Mouse (Mus musculus): ENCODE measurements at regions not wholly inside any gene's neighbourhood (a gene's known extent, or its start where the extent isn't known, plus 50 kb on each side); places are given as distances from the start of the nearest gene placed in this dataset.

DNA sequence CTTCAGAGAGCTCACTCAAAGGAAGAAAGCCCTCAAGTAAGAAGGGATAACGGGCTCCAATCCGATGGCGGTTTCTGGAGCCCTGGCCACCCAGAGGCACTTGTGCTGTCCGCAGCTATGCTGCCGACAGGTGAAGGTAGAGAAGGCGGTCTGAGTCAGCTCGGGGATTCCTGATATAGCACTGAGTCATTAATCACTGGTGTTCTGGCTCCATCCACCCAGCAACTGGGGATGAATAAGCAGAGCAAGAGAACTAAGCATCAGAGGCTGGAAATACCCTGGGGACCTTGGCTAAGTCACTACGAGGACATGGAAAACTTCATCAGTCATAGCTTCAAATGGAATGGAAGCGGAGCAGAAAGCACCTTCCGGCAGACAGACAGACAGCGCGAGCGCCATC is 122.5 kb upstream of the Runx1 start:
- no peak for TF ChIP-seq CTCF (IDR thresholded peaks at IDR 0.05; ENCODE audit: borderline replicate concordance, control insufficient read depth, extremely low read depth, insufficient read depth, low read length, poor library complexity)
- TF ChIP-seq POLR2A (IDR thresholded peaks at IDR 0.05; ENCODE audit: control insufficient read depth, extremely low read depth, insufficient read depth, low read length, poor library complexity) = no peak
- 96% methylated on average over 13 of the region's 13 CpGs for WGBS
- Histone ChIP-seq H3K27me3 (ENCODE audit: control insufficient read depth, insufficient read depth, low read length) (no peaks in the 10 kb centered on the region), H3K27ac (ENCODE audit: control insufficient read depth, insufficient read depth, low read length) (no peak overlapping the region), H3K4me3 (ENCODE audit: control insufficient read depth, insufficient read depth, low read length) (no peak overlapping the region), H3K36me3 (ENCODE audit: control insufficient read depth, insufficient read depth, low read length) (no peaks in the 10 kb centered on the region), H3K4me1 (replicated peaks; ENCODE audit: control insufficient read depth, insufficient read depth, low read length) (peaks cover 5% of the 10 kb centered on the region)
- no peak for DNase-seq

DNA sequence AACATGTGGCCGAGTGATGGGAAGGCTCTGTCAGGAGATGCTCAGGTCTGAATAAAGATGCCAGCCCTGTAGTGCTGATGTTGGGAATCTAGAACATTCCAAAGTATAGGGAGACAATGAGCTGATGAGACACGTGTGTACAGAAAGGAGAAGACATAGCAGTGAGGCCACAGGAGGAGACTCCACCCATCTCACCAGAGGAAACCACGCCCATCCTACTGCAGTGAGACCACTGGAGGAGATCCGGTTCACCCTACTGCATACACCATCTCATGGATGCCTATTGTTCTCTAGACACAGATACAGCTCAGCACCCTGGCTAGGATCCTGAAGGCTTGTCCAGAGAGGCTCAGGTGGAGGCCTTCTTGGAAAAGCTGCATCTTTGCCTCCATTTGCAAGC is 120.6 kb upstream of the Runx1 start:
- H3K4me1 ChIP-seq (replicated peaks; ENCODE audit: control insufficient read depth, insufficient read depth, low read length) = peaks cover 5% of the 10 kb centered on the region
- WGBS = 50% methylated on average over 4 of the region's 4 CpGs

DNA sequence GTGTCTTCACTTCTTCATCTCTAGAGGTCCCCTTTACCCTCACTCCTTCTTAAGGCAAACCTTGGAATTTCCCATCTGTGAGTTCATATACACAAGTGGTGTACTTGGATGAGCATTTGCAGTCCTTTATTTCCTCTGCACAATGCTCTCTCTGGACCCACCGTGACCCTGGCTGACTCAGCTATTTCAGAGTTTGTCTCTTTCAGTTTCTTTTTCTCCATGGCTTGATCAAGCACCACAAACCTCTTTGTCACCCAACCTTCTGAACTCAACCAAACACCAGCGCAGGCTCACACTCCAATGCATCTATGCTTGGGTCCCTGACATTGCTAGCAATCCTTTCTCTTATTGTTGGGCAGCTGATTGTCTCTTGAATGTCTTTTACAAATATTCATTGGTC is 118.0 kb upstream of the Runx1 start:
- Histone ChIP-seq H3K27ac (ENCODE audit: control insufficient read depth, insufficient read depth, low read length) (no peak overlapping the region), H3K4me3 (ENCODE audit: control insufficient read depth, insufficient read depth, low read length) (no peak overlapping the region), H3K36me3 (ENCODE audit: control insufficient read depth, insufficient read depth, low read length) (no peaks in the 10 kb centered on the region), H3K4me1 (replicated peaks; ENCODE audit: control insufficient read depth, insufficient read depth, low read length) (peaks cover 10% of the 10 kb centered on the region), H3K27me3 (ENCODE audit: control insufficient read depth, insufficient read depth, low read length) (no peaks in the 10 kb centered on the region)
- no peak for DNase-seq
- WGBS = 15% methylated on average over 2 of the region's 2 CpGs
- no peak for TF ChIP-seq POLR2A (IDR thresholded peaks at IDR 0.05; ENCODE audit: control insufficient read depth, extremely low read depth, insufficient read depth, low read length, poor library complexity)
- TF ChIP-seq CTCF (IDR thresholded peaks at IDR 0.05; ENCODE audit: borderline replicate concordance, control insufficient read depth, extremely low read depth, insufficient read depth, low read length, poor library complexity) = no peak

More for the DNA sequence above, 120.6 kb upstream of the Runx1 start:
- peak; percentile 56 for DNase-seq
- no peak overlapping the region for H3K4me3 ChIP-seq (ENCODE audit: control insufficient read depth, insufficient read depth, low read length)
- no peaks in the 10 kb centered on the region for H3K36me3 ChIP-seq (ENCODE audit: control insufficient read depth, insufficient read depth, low read length)
- no peak overlapping the region for H3K27ac ChIP-seq (ENCODE audit: control insufficient read depth, insufficient read depth, low read length)
- TF ChIP-seq CTCF (IDR thresholded peaks at IDR 0.05; ENCODE audit: borderline replicate concordance, control insufficient read depth, extremely low read depth, insufficient read depth, low read length, poor library complexity) (no peak), POLR2A (IDR thresholded peaks at IDR 0.05; ENCODE audit: control insufficient read depth, extremely low read depth, insufficient read depth, low read length, poor library complexity) (no peak)
- no peaks in the 10 kb centered on the region for H3K27me3 ChIP-seq (ENCODE audit: control insufficient read depth, insufficient read depth, low read length)

DNA sequence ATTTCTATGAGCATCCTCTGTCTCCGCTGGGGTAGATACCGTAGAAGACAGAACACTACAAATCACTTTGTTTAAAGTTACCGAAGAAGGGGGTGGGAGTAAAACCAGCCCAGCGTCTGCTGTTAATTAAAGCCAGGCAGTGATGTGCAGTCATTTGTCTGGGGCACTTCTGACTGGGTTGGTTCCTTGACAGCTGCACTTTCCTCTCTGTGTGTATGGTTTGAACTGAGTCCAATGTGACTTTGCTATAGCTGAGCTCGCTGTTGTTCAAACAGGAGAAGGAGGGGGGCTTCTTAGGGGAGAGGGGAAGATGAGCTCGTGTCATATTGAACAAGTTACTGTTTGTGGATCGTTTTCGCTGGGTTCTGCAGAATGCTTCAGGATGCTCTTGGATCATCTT is 113.7 kb upstream of the Runx1 start:
- Histone ChIP-seq H3K4me3 (ENCODE audit: control insufficient read depth, insufficient read depth, low read length) (no peak overlapping the region), H3K36me3 (ENCODE audit: control insufficient read depth, insufficient read depth, low read length) (no peaks in the 10 kb centered on the region), H3K27ac (ENCODE audit: control insufficient read depth, insufficient read depth, low read length) (no peak overlapping the region), H3K4me1 (replicated peaks; ENCODE audit: control insufficient read depth, insufficient read depth, low read length) (peaks cover 5% of the 10 kb centered on the region; the same call in 1 of the 2 replicates), H3K27me3 (ENCODE audit: control insufficient read depth, insufficient read depth, low read length) (no peaks in the 10 kb centered on the region)
- no peak for DNase-seq
- WGBS = 56% methylated on average over 8 of the region's 8 CpGs
- TF ChIP-seq CTCF (IDR thresholded peaks at IDR 0.05; ENCODE audit: borderline replicate concordance, control insufficient read depth, extremely low read depth, insufficient read depth, low read length, poor library complexity) (no peak), POLR2A (IDR thresholded peaks at IDR 0.05; ENCODE audit: control insufficient read depth, extremely low read depth, insufficient read depth, low read length, poor library complexity) (no peak)

DNA sequence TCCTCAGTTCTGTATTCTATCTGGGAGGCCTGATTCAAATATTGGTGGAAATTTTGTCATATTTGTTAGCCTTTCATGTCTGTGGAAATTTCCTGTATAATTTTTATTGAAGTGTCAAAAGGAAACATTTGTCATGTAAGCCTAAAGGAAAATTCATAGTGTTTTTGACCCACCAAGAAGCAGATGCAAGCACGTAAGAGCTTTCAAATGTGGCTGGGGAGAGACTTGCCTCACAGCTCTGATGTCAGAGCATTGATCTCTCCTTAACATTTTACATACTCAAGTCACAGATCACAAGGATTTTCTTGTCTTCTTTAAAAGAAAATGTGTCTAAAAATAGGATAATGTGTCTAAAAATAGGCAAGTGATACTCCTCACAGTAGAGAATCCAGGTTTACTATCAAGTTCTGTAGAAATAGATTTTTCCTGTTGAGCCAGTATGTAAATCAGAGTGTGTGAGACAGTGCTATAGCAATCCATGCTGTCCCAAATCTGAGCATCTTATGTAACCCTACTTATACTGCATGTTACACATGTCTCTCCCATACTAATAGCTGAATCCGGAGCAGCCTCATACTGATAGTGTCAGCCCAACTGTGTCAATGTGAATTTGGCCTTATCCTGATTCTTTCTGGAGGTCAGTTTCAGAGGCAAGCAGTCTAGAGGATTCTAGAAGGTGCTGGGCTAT is 110.0 kb upstream of the Runx1 start:
- Histone ChIP-seq H3K4me3 (ENCODE audit: control insufficient read depth, insufficient read depth, low read length) (no peak overlapping the region), H3K4me1 (replicated peaks; ENCODE audit: control insufficient read depth, insufficient read depth, low read length) (peaks cover 5% of the 10 kb centered on the region; the same call in 1 of the 2 replicates), H3K27me3 (ENCODE audit: control insufficient read depth, insufficient read depth, low read length) (no peaks in the 10 kb centered on the region), H3K27ac (ENCODE audit: control insufficient read depth, insufficient read depth, low read length) (no peak overlapping the region), H3K36me3 (ENCODE audit: control insufficient read depth, insufficient read depth, low read length) (no peaks in the 10 kb centered on the region)
- 68% methylated on average over 2 of the region's 2 CpGs for WGBS
- no peak for DNase-seq
- no peak for TF ChIP-seq POLR2A (IDR thresholded peaks at IDR 0.05; ENCODE audit: control insufficient read depth, extremely low read depth, insufficient read depth, low read length, poor library complexity)
- TF ChIP-seq CTCF (IDR thresholded peaks at IDR 0.05; ENCODE audit: borderline replicate concordance, control insufficient read depth, extremely low read depth, insufficient read depth, low read length, poor library complexity) = no peak

DNA sequence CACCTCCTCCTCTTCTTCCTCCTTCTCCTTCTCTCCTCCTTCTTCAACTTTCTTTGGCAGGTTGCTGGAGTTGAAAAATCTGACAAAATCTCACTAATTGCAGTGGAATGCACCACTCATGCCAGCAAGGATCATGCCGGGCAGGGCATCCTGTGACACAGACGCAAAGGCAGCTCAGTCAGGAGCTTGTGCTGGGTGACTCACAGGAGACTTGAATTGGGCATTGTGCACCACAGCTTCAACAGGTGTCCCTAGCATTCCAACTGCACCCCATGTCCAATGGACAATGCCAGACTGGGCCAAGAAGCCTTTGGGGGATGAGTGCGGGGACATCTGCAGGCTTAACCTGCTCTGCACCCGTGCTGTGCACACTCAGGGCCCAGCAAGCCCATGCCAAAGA is 104.2 kb upstream of the Runx1 start:
- no peak for DNase-seq
- Histone ChIP-seq H3K27me3 (ENCODE audit: control insufficient read depth, insufficient read depth, low read length) (no peaks in the 10 kb centered on the region; the same call in 1 of the 2 replicates), H3K4me3 (ENCODE audit: control insufficient read depth, insufficient read depth, low read length) (no peak overlapping the region), H3K36me3 (ENCODE audit: control insufficient read depth, insufficient read depth, low read length) (no peaks in the 10 kb centered on the region), H3K4me1 (replicated peaks; ENCODE audit: control insufficient read depth, insufficient read depth, low read length) (peaks cover 31% of the 10 kb centered on the region), H3K27ac (ENCODE audit: control insufficient read depth, insufficient read depth, low read length) (no peak overlapping the region)
- no peak for TF ChIP-seq POLR2A (IDR thresholded peaks at IDR 0.05; ENCODE audit: control insufficient read depth, extremely low read depth, insufficient read depth, low read length, poor library complexity)
- whole genome bisulfite sequencing = 93% methylated on average over 4 of the region's 4 CpGs

DNA sequence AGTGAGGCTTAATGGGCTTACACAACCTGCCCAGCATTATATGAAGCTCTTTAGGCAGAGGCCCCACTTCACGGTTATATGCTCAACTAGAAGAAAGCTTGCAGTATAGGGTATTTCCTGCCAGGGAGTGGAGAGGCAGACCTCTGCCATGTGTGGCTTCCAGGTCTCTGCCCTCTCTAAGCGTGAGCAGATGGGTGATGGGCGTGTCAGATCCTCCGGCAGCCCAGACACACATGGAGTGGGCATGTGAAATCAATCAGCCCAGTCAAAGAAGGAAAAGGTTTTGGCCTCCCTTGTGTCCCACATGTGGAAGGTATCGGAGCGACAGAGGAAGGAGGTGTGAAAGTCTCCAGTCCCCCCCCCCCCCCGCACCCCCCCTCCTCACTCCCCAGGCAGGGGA is 102.3 kb upstream of the Runx1 start:
- 16% methylated on average over 7 of the region's 7 CpGs for WGBS
- Histone ChIP-seq H3K27ac (ENCODE audit: control insufficient read depth, insufficient read depth, low read length) (no peak overlapping the region), H3K27me3 (ENCODE audit: control insufficient read depth, insufficient read depth, low read length) (no peaks in the 10 kb centered on the region; the same call in 1 of the 2 replicates), H3K36me3 (ENCODE audit: control insufficient read depth, insufficient read depth, low read length) (no peaks in the 10 kb centered on the region), H3K4me3 (ENCODE audit: control insufficient read depth, insufficient read depth, low read length) (no peak overlapping the region), H3K4me1 (replicated peaks; ENCODE audit: control insufficient read depth, insufficient read depth, low read length) (peaks cover 34% of the 10 kb centered on the region)
- DNase-seq = peak; percentile 49
- TF ChIP-seq POLR2A (IDR thresholded peaks at IDR 0.05; ENCODE audit: control insufficient read depth, extremely low read depth, insufficient read depth, low read length, poor library complexity) (no peak), CTCF (IDR thresholded peaks at IDR 0.05; ENCODE audit: borderline replicate concordance, control insufficient read depth, extremely low read depth, insufficient read depth, low read length, poor library complexity) (no peak)
